Mouse (Mus musculus): ENCODE data around the gene Slco1a6.
"Not testable (repeated sequence)": the region's sequence is repeated elsewhere in the genome, so short reads cannot be mapped to it uniquely, and the experiment has no call there.

The Slco1a6 gene

GRCm38 (mm10) chr6:142208421-142208820 lies at the start of gene Slco1a6:
Gene Slco1a6 (minus strand): TSS chr6:142208521.
- DNase-seq (ENCODE audit: low spot score) = no peak

GRCm38 (mm10) chr6:142250738-142251307 lies 42.5 kb upstream of the Slco1a6 start:
- not testable (repeated sequence) for DNase-seq (ENCODE audit: low spot score)

DNA sequence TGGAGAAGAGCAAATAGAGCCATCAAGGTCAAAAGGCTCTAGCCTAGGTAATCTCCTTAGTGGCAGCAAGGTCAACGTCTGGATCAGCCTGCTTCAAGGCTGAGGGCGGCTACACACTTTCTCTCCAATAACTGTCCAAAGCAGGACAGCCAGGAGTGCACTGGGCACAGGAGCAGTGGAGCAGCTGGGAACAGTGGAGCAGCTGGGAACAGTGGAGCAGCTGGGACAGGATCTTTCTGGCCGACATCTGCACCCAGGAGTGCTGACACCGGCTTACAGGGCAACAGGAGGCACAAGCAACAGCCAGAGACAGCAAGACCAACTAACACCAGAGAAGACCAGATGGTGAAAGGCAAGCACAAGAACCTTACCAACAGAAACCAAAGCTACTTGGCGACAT lies 36.7 kb upstream of the Slco1a6 start:
- DNase-seq (ENCODE audit: low spot score) = no peak

- DNase-seq (ENCODE audit: low spot score) = no peak
These were observed 31.1 kb upstream of the Slco1a6 start for GRCm38 (mm10) chr6:142239468-142239867.

GRCm38 (mm10) chr6:142220138-142220537 lies 11.8 kb upstream of the Slco1a6 start:
- no peak for DNase-seq (ENCODE audit: low spot score)

DNA sequence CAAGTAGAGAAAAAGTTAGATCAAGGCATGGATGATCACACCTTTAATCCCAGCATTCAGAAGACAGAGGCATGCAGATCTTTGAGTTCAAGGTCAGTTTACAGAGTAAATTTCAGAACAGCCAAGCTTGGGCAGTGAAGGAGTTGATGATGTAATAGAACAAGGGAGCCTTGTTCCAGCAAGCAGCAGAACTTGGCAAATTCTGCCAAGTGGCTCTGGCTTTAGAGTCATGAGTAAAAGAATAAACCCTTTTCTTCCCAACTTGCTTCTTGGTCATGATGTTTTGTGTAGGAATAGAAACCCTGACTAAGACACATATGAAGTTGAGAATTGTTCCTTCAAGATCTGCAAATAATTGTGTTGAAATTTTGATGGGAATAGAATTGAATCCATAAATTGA lies 3.5 kb upstream of the Slco1a6 start:
- DNase-seq (ENCODE audit: low spot score) = no peak

GRCm38 (mm10) chr6:142209749-142210148 lies 1.4 kb upstream of the Slco1a6 start:
- DNase-seq (ENCODE audit: low spot score) = no peak

- no peak for DNase-seq (ENCODE audit: low spot score)
These were observed 7.8 kb downstream of the Slco1a6 start for GRCm38 (mm10) chr6:142200524-142200923.

DNA sequence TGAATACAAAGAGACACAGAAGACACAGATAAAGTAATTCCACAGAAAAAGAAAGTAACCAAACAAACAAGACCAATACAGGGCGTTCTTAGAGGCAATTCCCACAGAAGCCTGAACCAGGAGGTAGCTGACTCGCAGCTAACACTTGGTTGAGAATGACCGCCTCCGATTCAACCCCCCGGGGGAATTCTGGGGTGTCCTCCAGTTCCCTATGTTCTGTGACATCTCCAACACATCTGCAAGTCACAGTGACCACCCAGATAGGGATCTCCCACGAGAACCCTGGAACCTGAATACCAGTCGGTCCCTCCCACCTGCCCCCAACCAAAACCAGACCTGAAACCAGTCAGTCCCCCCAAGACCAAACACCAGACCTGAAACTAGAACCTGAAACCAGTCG lies 14.1 kb downstream of the Slco1a6 start:
- no peak for DNase-seq (ENCODE audit: low spot score)

DNA sequence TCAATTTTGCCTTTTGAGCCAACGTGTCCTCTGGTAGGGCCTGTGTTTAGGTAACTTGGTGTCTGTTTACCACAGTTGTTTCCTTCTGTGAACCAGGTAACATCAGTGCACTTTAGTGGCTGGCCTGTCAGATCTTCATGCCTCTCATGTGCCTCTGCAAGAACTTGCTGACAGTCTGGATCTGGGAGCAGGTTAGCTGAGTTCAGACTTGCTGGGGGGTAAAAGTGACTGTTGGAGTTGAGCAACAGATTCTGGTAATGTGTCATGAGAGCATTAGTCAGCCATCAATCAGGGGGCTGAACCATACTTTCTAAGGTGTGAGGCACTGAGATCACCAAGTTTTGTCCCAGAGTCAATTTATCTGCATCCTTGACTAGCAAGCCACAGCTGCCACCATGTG lies 16.4 kb downstream of the Slco1a6 start:
- no peak for DNase-seq (ENCODE audit: low spot score)

DNA sequence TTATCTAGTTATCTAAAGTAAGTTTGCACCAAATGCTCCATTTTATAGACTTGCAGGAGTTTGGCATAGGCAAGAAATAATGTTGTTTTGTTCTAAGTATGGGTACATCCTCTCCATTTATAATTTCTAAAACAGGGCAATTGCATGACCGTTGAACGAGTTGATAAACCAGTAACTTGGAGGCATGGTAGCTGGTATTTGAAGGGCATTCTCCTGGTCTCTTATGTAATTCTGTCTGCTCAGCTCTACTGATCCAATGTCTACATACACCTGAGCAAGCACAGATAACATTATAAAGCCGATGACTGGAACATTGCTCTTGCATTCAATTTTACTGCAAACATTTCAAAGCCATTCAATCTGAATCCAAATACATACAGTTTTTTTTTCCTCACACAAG lies 20.9 kb downstream of the Slco1a6 start:
- no peak for DNase-seq (ENCODE audit: low spot score)

DNA sequence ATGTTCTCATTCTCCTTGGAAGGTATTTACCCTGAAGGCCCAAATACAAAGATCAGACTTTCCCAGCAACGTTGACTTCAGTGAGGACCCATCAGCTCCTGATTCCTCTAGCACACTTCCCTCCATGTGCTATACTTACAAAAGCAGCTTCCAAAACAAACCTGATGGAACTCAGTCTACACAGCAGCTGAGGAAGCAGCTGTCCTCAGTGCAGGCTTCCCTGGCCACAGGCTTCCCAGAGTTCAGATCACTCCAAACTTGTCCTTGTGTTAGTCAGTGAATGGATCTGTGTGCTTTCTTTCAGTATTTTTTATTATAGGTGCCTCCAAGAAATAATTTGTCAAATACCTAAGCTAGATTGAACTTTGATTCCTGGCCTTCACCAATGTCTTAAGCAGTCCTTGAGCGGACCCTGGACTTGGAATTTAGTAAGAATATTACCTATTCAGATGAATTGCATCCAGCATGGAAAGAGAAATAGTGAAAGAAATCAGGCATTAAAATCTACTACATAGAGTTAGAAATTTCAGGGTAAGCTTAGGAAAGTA lies 22.4 kb downstream of the Slco1a6 start:
- no peak for DNase-seq (ENCODE audit: low spot score)

DNA sequence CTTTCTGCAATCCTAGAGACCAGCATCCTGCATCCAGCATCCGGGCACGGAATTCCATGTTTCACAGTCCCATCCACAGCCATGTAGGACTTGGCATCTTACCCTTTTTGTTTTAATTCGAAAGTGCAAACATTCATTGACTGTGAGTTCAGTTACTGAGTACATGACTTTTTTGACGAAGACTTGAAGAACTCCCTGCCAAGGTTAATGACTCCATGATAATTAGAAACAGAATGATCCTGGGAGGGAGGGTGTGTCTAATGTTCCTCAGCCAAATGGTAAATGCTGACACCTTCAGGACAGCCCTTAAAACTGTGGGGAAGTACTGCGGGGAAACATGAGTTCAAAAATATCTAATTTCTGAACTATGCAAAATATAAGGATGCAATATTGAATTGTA lies 44.9 kb downstream of the Slco1a6 start:
- no peak for DNase-seq (ENCODE audit: low spot score)

- no peak for DNase-seq (ENCODE audit: low spot score)
These were observed 47.1 kb downstream of the Slco1a6 start for GRCm38 (mm10) chr6:142161171-142161570.

GRCm38 (mm10) chr6:142154081-142154480 lies 54.2 kb downstream of the Slco1a6 start:
- DNase-seq (ENCODE audit: low spot score) = peak; percentile 6

GRCm38 (mm10) chr6:142148371-142148770 lies 60.0 kb downstream of the Slco1a6 start:
- DNase-seq (ENCODE audit: low spot score) = no peak

- no peak for DNase-seq (ENCODE audit: low spot score)
These were observed 96.5 kb downstream of the Slco1a6 start for GRCm38 (mm10) chr6:142111667-142112305.

DNA sequence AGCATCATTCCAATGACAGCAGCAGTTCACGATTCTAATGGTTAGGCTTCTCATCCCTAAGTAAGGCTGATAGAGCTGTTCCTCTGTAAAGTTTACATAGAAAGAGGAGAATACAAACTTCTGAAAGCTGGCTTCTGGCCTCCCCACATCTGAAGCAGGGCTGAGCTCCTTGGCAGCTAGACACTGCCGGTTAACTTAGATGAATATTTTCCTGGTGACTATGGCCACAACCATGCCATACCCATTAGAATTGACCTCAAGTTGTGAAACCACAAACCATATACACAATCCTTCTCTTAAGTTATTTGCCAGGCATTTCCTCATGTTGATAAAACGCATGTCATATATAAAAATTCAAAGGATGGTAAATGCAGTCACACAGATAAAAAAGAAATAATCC lies 117.2 kb downstream of the Slco1a6 start:
- DNase-seq (ENCODE audit: low spot score) = no peak

DNA sequence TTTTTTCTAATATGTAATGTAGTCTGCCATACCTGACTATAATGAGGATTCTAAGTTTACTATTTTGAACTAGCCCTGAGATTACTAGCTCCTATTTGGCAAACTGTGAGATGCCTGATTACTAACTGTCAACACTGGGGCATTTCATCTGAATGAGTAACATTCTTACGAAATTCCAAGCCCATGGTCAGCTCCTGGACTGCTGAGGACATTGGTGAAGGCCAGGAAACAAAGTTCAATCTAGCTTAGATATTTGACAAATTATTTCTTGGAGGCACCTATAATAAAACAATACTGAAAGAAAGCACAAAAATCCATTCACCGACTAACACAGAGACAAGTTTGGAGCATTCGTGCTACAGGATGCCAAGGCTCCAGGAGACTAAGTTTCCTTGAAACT lies 150.0 kb downstream of the Slco1a6 start:
- DNase-seq (ENCODE audit: low spot score) = not testable (repeated sequence)

DNA sequence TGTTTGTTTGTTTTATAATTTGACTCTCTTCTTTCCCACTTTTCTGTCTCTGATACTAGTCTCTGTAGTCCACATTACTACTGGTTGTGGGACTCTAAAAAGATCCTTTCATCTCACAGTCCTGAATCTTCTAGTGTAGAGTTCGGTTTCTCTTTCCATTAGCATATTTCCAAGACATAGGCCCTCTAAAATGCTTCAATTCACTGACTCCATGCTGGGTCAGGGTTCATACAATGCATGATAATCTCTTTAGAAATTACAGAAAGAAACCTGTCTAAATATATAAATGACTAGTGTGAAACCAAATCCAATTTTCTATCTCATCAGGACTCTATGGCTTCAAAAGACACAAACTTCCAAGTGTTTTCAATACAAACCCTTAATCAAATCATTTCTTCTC lies 160.6 kb downstream of the Slco1a6 start:
- DNase-seq (ENCODE audit: low spot score) = no peak

- DNase-seq (ENCODE audit: low spot score) = no peak
These were observed 162.6 kb downstream of the Slco1a6 start for GRCm38 (mm10) chr6:142045746-142046145.

- DNase-seq (ENCODE audit: low spot score) = no peak
These were observed 166.4 kb downstream of the Slco1a6 start for GRCm38 (mm10) chr6:142041896-142042295.

GRCm38 (mm10) chr6:142040306-142041175 lies 167.8 kb downstream of the Slco1a6 start:
- DNase-seq (ENCODE audit: low spot score) = peak; percentile 2
